ENCODE assay signal across 15 mouse cellular contexts in genomic region chr2:18352620-18353019, GRCm38 (mm10). TPM values are rescaled to one million over a fixed set of nuclear protein-coding genes. Genes with fewer than 3 reads are reported as not detected.
DNase-seq lines count a peak whose midpoint lies in the region; ATAC-seq and TF ChIP-seq lines count a peak whose summit lies in the region.
"Had no signal": no experiment of that assay in that cellular context is flagged by ENCODE, and none has a peak within 500 bp of the region (broad histone marks: within the 10 kb centered on the region; RNA-seq: fewer than 3 reads in every experiment).

No protein-coding gene starts in this region.

- H3K9ac ChIP-seq in midbrain, postnatal 0 days (replicated peaks; ENCODE audit: low read length, poor library complexity, severe bottlenecking), result no peak overlapping the region
- no peak overlapping the region for H3K9ac ChIP-seq in midbrain, embryonic 16.5 days (ENCODE audit: low read depth, low read length)
- H3K9ac ChIP-seq: embryonic facial prominence, embryonic 13.5 days; limb, embryonic 13.5 days; lung, embryonic 14.5 days; neural tube, embryonic 13.5 days had no signal

- 89% methylated on average over 2 of the region's 2 CpGs for WGBS in midbrain, postnatal 0 days
- 92% methylated on average over 2 of the region's 2 CpGs for WGBS in midbrain, embryonic 16.5 days

- no peaks in the 10 kb centered on the region for H3K9me3 ChIP-seq in midbrain, postnatal 0 days (ENCODE audit: low read length)
- no peaks in the 10 kb centered on the region for H3K9me3 ChIP-seq in midbrain, embryonic 16.5 days (replicated peaks; ENCODE audit: control insufficient read depth, low read length, poor library complexity, severe bottlenecking)
- H3K9me3 ChIP-seq: neural tube, embryonic 13.5 days had no signal

- ATAC-seq in midbrain, postnatal 0 days (ENCODE audit: low FRiP score), result no peak
- ATAC-seq in midbrain, embryonic 16.5 days, result no peak
- ATAC-seq: inflammation-experienced regulatory T-cells, adult 6 months had no signal

- DNase-seq in heart, adult 11 months, result peak; percentile 69
- DNase-seq in heart, postnatal 14 days, result no peak
- DNase-seq in layer of hippocampus, adult 11-12 months (ENCODE audit: low spot score), result peak; percentile 18
- no peak for DNase-seq in layer of hippocampus, adult 9-10 months (ENCODE audit: low spot score)
- DNase-seq in midbrain, postnatal 0 days (ENCODE audit: low spot score), result peak; percentile 21
- DNase-seq in retina, postnatal 1 day, result peak; percentile 25
- DNase-seq in adrenal gland, adult (ENCODE audit: inconsistent age in 2 of 2, low spot score in 1 of 2), result no peak
- DNase-seq: adrenal gland, postnatal 14 days; lung, embryonic 14.5 days; thymus, postnatal 4 days had no signal

- peak; percentile 56 for TF ChIP-seq CTCF in midbrain, postnatal 0 days (IDR thresholded peaks at IDR 0.05)

- no peaks in the 10 kb centered on the region for H3K27me3 ChIP-seq in midbrain, postnatal 0 days (ENCODE audit: insufficient read depth, low read length)
- H3K27me3 ChIP-seq in midbrain, embryonic 16.5 days (ENCODE audit: control insufficient read depth, insufficient read depth, low read depth, low read length), result no peaks in the 10 kb centered on the region
- H3K27me3 ChIP-seq: embryonic facial prominence, embryonic 13.5 days; limb, embryonic 13.5 days; neural tube, embryonic 13.5 days had no signal

- H3K4me1 ChIP-seq in midbrain, postnatal 0 days (ENCODE audit: insufficient read depth, low read length), result no peaks in the 10 kb centered on the region
- no peaks in the 10 kb centered on the region for H3K4me1 ChIP-seq in midbrain, embryonic 16.5 days (ENCODE audit: control insufficient read depth, insufficient read depth, low read length)
- H3K4me1 ChIP-seq: embryonic facial prominence, embryonic 13.5 days; limb, embryonic 13.5 days; neural tube, embryonic 13.5 days had no signal

- H3K27ac ChIP-seq in midbrain, postnatal 0 days (ENCODE audit: low read depth, low read length), result no peak overlapping the region
- no peak overlapping the region for H3K27ac ChIP-seq in midbrain, embryonic 16.5 days (ENCODE audit: low read length)
- H3K27ac ChIP-seq: embryonic facial prominence, embryonic 13.5 days; limb, embryonic 13.5 days; neural tube, embryonic 13.5 days had no signal

- no peak overlapping the region for H3K4me3 ChIP-seq in midbrain, postnatal 0 days (ENCODE audit: low read depth, low read length)
- H3K4me3 ChIP-seq in midbrain, embryonic 16.5 days (ENCODE audit: low read depth, low read length), result no peak overlapping the region
- H3K4me3 ChIP-seq: embryonic facial prominence, embryonic 13.5 days; limb, embryonic 13.5 days; neural tube, embryonic 13.5 days had no signal

- no peaks in the 10 kb centered on the region for H3K36me3 ChIP-seq in midbrain, postnatal 0 days (ENCODE audit: insufficient read depth, low read length)
- no peaks in the 10 kb centered on the region for H3K36me3 ChIP-seq in midbrain, embryonic 16.5 days (ENCODE audit: control insufficient read depth, insufficient read depth, low read length)
- H3K36me3 ChIP-seq: embryonic facial prominence, embryonic 13.5 days; neural tube, embryonic 13.5 days had no signal

- intact Hi-C loops in heart, postnatal 14 days (cut with DNase I), result no loop called here

- no peak overlapping the region for H3K4me2 ChIP-seq in midbrain, postnatal 0 days (ENCODE audit: low read depth, low read length, poor library complexity, severe bottlenecking)
- no peak overlapping the region for H3K4me2 ChIP-seq in midbrain, embryonic 16.5 days (ENCODE audit: low read length)
- H3K4me2 ChIP-seq: embryonic facial prominence, embryonic 13.5 days; limb, embryonic 13.5 days; lung, embryonic 14.5 days; neural tube, embryonic 13.5 days had no signal

RNA-seq across cellular contexts. Expression of gene Dnajc1, which starts 40.0 kb away (rescaled TPM):
- total RNA-seq in heart, postnatal 14 days (2021), result 10 to 100 TPM; 15.4 to 15.9 TPM
- total RNA-seq in midbrain, postnatal 0 days (2014; rRNA removed), result 14.4 and 28.3 TPM in 2 replicates
- polyA plus RNA-seq in midbrain, postnatal 0 days (2015; fragmentation: Nextera tagmentation; extraction: Ambion mirVana), result 16.5 and 19.1 TPM in 2 replicates
- polyA plus RNA-seq in midbrain, embryonic 16.5 days (2015; fragmentation: Nextera tagmentation; extraction: Ambion mirVana), result 20.9 and 24.5 TPM in 2 replicates

Comparison
In these comparisons a context has a peak if more than half of its experiments do, and no peak if none do; other contexts are left out.
1. DNase-seq: peak in heart, adult 11 months (single experiment), layer of hippocampus, adult 11-12 months (single experiment), midbrain, postnatal 0 days (single experiment) and retina, postnatal 1 day (single experiment); none in heart, postnatal 14 days (0 of 2), layer of hippocampus, adult 9-10 months (single experiment) and adrenal gland, adult (0 of 2).